Mouse (Mus musculus) heart, adult 2 months (tissue): ENCODE measurements at regions not wholly inside any gene's neighbourhood (a gene's known extent, or its start where the extent isn't known, plus 50 kb on each side); places are given as distances from the start of the nearest gene placed in this dataset.

Source experiments
- CTCF ChIP-seq: fragments of 200-600 bp; IDR thresholded peaks from 2 replicates; pipeline ENCODE4 v1.8.1; 2022; ENCODE audit warnings: antibody characterized with exemption, mild to moderate bottlenecking, moderate library complexity
- EP300 ChIP-seq: fragments of 200-500 bp; IDR thresholded peaks from 2 replicates; pipeline ENCODE4 v1.6.1; 2011; ENCODE audit warnings: low read depth, low read length, control low read depth; ENCODE audit not compliant: insufficient read depth

- TF ChIP-seq CTCF (no peak), EP300 (no peak)
Measured at GRCm38 (mm10) chr13:73159454-73159853, 100.8 kb upstream of the Irx4 start.
